In the genomic region with DNA sequence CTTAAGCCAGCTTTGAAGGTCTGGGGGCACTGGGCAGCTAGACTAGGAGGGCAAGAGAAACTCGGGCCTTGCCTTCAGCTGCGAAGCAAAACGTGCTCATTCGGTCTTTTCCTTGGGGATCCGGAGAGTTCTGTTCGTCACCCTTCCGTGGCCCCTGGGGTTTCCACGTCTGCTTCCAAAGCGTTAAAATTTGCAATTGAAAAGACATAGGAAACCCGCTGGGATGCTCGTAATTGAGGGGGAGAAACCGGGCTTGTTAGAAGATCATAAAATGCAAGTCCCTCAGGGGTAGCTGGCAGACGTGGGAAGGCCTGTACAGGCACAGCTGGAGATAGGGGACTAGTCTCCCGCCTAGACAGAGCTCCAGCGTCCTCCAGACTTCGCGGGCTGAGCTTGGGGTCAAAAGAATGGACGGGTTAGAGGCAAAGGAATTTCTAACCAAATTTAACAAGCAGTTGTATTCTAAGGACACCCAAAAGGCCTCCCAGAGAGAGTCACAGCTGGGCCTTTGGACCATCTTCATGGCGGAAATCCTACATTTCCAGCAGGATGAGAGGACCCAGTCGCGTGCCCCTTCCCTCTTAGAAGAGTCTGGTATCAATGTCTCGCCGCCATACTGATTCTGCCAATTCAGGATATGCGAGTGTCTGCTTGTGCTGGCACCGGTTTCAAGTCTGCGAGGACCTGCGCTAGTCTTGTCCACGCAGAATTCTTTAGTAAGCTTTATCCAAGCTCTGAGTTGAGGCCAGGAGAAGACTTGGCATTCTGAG, we compare ENCODE assay signal across 16 mouse cellular contexts. TPM values are rescaled to one million over a fixed set of nuclear protein-coding genes. Genes with fewer than 3 reads are reported as not detected.
A peak's percentile ranks its signal among the peaks of the same experiment; 100 is the strongest.
DNase-seq lines count a peak whose midpoint lies in the region; ATAC-seq and TF ChIP-seq lines count a peak whose summit lies in the region.
"Had no signal": no experiment of that assay in that cellular context is flagged by ENCODE, and none has a peak within 500 bp of the region (broad histone marks: within the 10 kb centered on the region; RNA-seq: fewer than 3 reads in every experiment).

No protein-coding gene starts in this region.

- H3K4me3 ChIP-seq in forebrain, embryonic 10.5 days = peak overlapping the region; percentile 19; the same call in 1 of the 2 replicates
- no peak overlapping the region for H3K4me3 ChIP-seq in forebrain, embryonic 16.5 days (replicated peaks; ENCODE audit: low read length)
- H3K4me3 ChIP-seq in stomach, embryonic 15.5 days (replicated peaks) = 0 out of 2 replicates have a peak overlapping the region, but pooled peaks have one; percentile 1
- no peak overlapping the region for H3K4me3 ChIP-seq in stomach, postnatal 0 days (ENCODE audit: low read depth, low read length)
- peak overlapping the region; percentile 3; the same call in 1 of the 2 replicates for H3K4me3 ChIP-seq in midbrain, embryonic 11.5 days (ENCODE audit: low read depth, low read length)
- no peak overlapping the region for H3K4me3 ChIP-seq in neural tube, embryonic 15.5 days (replicated peaks)
- H3K4me3 ChIP-seq in kidney, embryonic 14.5 days (ENCODE audit: low read length) = no peak overlapping the region
- H3K4me3 ChIP-seq: erythroblast, embryonic 14.5 days; hindbrain, embryonic 15.5 days had no signal

- H3K9me3 ChIP-seq in forebrain, embryonic 10.5 days = no peaks in the 10 kb centered on the region
- no peaks in the 10 kb centered on the region for H3K9me3 ChIP-seq in forebrain, embryonic 16.5 days (ENCODE audit: control insufficient read depth, low read length)
- no peaks in the 10 kb centered on the region for H3K9me3 ChIP-seq in stomach, embryonic 15.5 days
- H3K9me3 ChIP-seq in stomach, postnatal 0 days (ENCODE audit: control insufficient read depth, low read length) = no peaks in the 10 kb centered on the region
- no peaks in the 10 kb centered on the region for H3K9me3 ChIP-seq in midbrain, embryonic 11.5 days (ENCODE audit: control insufficient read depth, low read length)
- no peaks in the 10 kb centered on the region for H3K9me3 ChIP-seq in neural tube, embryonic 15.5 days (replicated peaks)
- no peaks in the 10 kb centered on the region for H3K9me3 ChIP-seq in kidney, embryonic 14.5 days (ENCODE audit: control insufficient read depth, low read length)
- H3K9me3 ChIP-seq: hindbrain, embryonic 15.5 days had no signal

- peak; percentile 47 for DNase-seq in forebrain, embryonic 10.5 days (ENCODE audit: extremely low spot score, low spot score)
- no peak for DNase-seq in stomach, postnatal 0 days (ENCODE audit: low spot score)
- peak; percentile 95 for DNase-seq in midbrain, embryonic 11.5 days (ENCODE audit: low spot score, missing footprints)
- no peak for DNase-seq in frontal cortex, postnatal 36 days (ENCODE audit: low spot score in 2 of 2)
- DNase-seq: adrenal gland, adult 2 months; cerebellum, postnatal 25 days; right cerebral cortex, postnatal 4 days; thymus, postnatal 4 days had no signal

- peak overlapping the region; percentile 67; the same call in 1 of the 2 replicates for H3K27ac ChIP-seq in forebrain, embryonic 10.5 days
- H3K27ac ChIP-seq in forebrain, embryonic 16.5 days (ENCODE audit: low read length) = no peak overlapping the region
- no peak overlapping the region for H3K27ac ChIP-seq in stomach, embryonic 15.5 days
- H3K27ac ChIP-seq in stomach, postnatal 0 days (replicated peaks) = no peak overlapping the region
- H3K27ac ChIP-seq in midbrain, embryonic 11.5 days (ENCODE audit: low read depth, low read length) = peak overlapping the region; percentile 63
- H3K27ac ChIP-seq in neural tube, embryonic 15.5 days (replicated peaks) = 0 out of 2 replicates have a peak overlapping the region, but pooled peaks have one; percentile 2
- H3K27ac ChIP-seq in kidney, embryonic 14.5 days (ENCODE audit: low read depth, low read length) = no peak overlapping the region
- H3K27ac ChIP-seq: hindbrain, embryonic 15.5 days; kidney, postnatal 0 days had no signal

- TF ChIP-seq CTCF in stomach, postnatal 0 days (IDR thresholded peaks at IDR 0.05; ENCODE audit: low read depth) = no peak

- H3K4me2 ChIP-seq in forebrain, embryonic 16.5 days (ENCODE audit: low read length) = no peak overlapping the region
- no peak overlapping the region for H3K4me2 ChIP-seq in stomach, embryonic 15.5 days
- H3K4me2 ChIP-seq in stomach, postnatal 0 days (replicated peaks; ENCODE audit: low read depth) = no peak overlapping the region
- peak overlapping the region; percentile 29 for H3K4me2 ChIP-seq in midbrain, embryonic 11.5 days
- H3K4me2 ChIP-seq in neural tube, embryonic 15.5 days = peak overlapping the region; percentile 9; the same call in 1 of the 2 replicates
- H3K4me2 ChIP-seq in kidney, embryonic 14.5 days (replicated peaks; ENCODE audit: low read depth, low read length) = no peak overlapping the region
- H3K4me2 ChIP-seq: heart, embryonic 11.5 days; hindbrain, embryonic 15.5 days had no signal

- no peak overlapping the region for H3K9ac ChIP-seq in forebrain, embryonic 16.5 days (replicated peaks; ENCODE audit: low read depth, low read length)
- no peak overlapping the region for H3K9ac ChIP-seq in stomach, embryonic 15.5 days
- no peak overlapping the region for H3K9ac ChIP-seq in stomach, postnatal 0 days (ENCODE audit: low read length)
- H3K9ac ChIP-seq in midbrain, embryonic 11.5 days (ENCODE audit: low read length) = peak overlapping the region; percentile 27; the same call in 1 of the 2 replicates
- H3K9ac ChIP-seq in neural tube, embryonic 15.5 days (replicated peaks) = no peak overlapping the region
- no peak overlapping the region for H3K9ac ChIP-seq in kidney, embryonic 14.5 days (ENCODE audit: low read depth, low read length)
- H3K9ac ChIP-seq: hindbrain, embryonic 15.5 days had no signal

- WGBS in forebrain, embryonic 10.5 days = under 1% methylated on average over 28 of the region's 28 CpGs
- WGBS in forebrain, embryonic 16.5 days = 2% methylated on average over 28 of the region's 28 CpGs
- 3% methylated on average over 28 of the region's 28 CpGs for WGBS in stomach, embryonic 15.5 days
- WGBS in stomach, postnatal 0 days = 7% methylated on average over 28 of the region's 28 CpGs
- under 1% methylated on average over 28 of the region's 28 CpGs for WGBS in midbrain, embryonic 11.5 days
- 2% methylated on average over 28 of the region's 28 CpGs for WGBS in neural tube, embryonic 15.5 days
- WGBS in kidney, embryonic 14.5 days = 2% methylated on average over 28 of the region's 28 CpGs

- peaks cover 73% of the 10 kb centered on the region for H3K4me1 ChIP-seq in forebrain, embryonic 10.5 days
- peaks cover 29% of the 10 kb centered on the region for H3K4me1 ChIP-seq in forebrain, embryonic 16.5 days (replicated peaks; ENCODE audit: control insufficient read depth, insufficient read depth, low read length)
- H3K4me1 ChIP-seq in stomach, embryonic 15.5 days = peaks cover 18% of the 10 kb centered on the region
- no peaks in the 10 kb centered on the region; the same call in 1 of the 2 replicates for H3K4me1 ChIP-seq in stomach, postnatal 0 days (replicated peaks; ENCODE audit: control insufficient read depth, insufficient read depth)
- peaks cover 40% of the 10 kb centered on the region for H3K4me1 ChIP-seq in midbrain, embryonic 11.5 days (ENCODE audit: control insufficient read depth, insufficient read depth, low read length)
- H3K4me1 ChIP-seq in neural tube, embryonic 15.5 days = peaks cover 29% of the 10 kb centered on the region
- peaks cover 9% of the 10 kb centered on the region for H3K4me1 ChIP-seq in kidney, embryonic 14.5 days (ENCODE audit: control insufficient read depth, insufficient read depth, low read length)

- TF ChIP-seq EP300 in stomach, postnatal 0 days (optimal IDR thresholded peaks at IDR 0.05) = no peak

- H3K36me3 ChIP-seq in forebrain, embryonic 10.5 days (replicated peaks) = no peaks in the 10 kb centered on the region
- no peaks in the 10 kb centered on the region for H3K36me3 ChIP-seq in forebrain, embryonic 16.5 days (ENCODE audit: control insufficient read depth, insufficient read depth)
- no peaks in the 10 kb centered on the region for H3K36me3 ChIP-seq in stomach, embryonic 15.5 days
- H3K36me3 ChIP-seq in stomach, postnatal 0 days (ENCODE audit: control insufficient read depth, insufficient read depth, low read length) = no peaks in the 10 kb centered on the region
- no peaks in the 10 kb centered on the region for H3K36me3 ChIP-seq in midbrain, embryonic 11.5 days (ENCODE audit: control insufficient read depth, insufficient read depth, low read length)
- no peaks in the 10 kb centered on the region for H3K36me3 ChIP-seq in neural tube, embryonic 15.5 days
- H3K36me3 ChIP-seq in kidney, embryonic 14.5 days (ENCODE audit: control insufficient read depth, insufficient read depth, low read length) = no peaks in the 10 kb centered on the region
- H3K36me3 ChIP-seq: hindbrain, embryonic 15.5 days had no signal

- H3K27me3 ChIP-seq in forebrain, embryonic 10.5 days (ENCODE audit: poor library complexity, severe bottlenecking) = peaks cover 100% of the 10 kb centered on the region
- peaks cover 89% of the 10 kb centered on the region for H3K27me3 ChIP-seq in forebrain, embryonic 16.5 days (replicated peaks; ENCODE audit: control insufficient read depth, insufficient read depth, low read length)
- H3K27me3 ChIP-seq in stomach, embryonic 15.5 days (replicated peaks) = peaks cover 93% of the 10 kb centered on the region
- peaks cover 56% of the 10 kb centered on the region for H3K27me3 ChIP-seq in stomach, postnatal 0 days (ENCODE audit: control insufficient read depth, insufficient read depth, low read length)
- H3K27me3 ChIP-seq in midbrain, embryonic 11.5 days (ENCODE audit: control insufficient read depth, insufficient read depth, low read length) = peaks cover 96% of the 10 kb centered on the region
- H3K27me3 ChIP-seq in neural tube, embryonic 15.5 days (replicated peaks) = peaks cover 92% of the 10 kb centered on the region
- H3K27me3 ChIP-seq in kidney, embryonic 14.5 days (ENCODE audit: control insufficient read depth, insufficient read depth, low read length) = peaks cover 95% of the 10 kb centered on the region

- no peak for ATAC-seq in forebrain, embryonic 16.5 days
- ATAC-seq in stomach, embryonic 15.5 days (ENCODE audit: insufficient read depth, low FRiP score, low read depth) = no peak
- ATAC-seq in stomach, postnatal 0 days (ENCODE audit: low FRiP score, low TSS enrichment) = no peak
- no peak for ATAC-seq in midbrain, embryonic 11.5 days (ENCODE audit: low FRiP score)
- ATAC-seq in neural tube, embryonic 15.5 days (ENCODE audit: low FRiP score) = no peak
- no peak for ATAC-seq in kidney, embryonic 14.5 days (ENCODE audit: low FRiP score, low TSS enrichment)

RNA-seq across cellular contexts. Expression of gene Nkx2-2, which starts 4.3 kb away (rescaled TPM):
- polyA plus RNA-seq in forebrain, embryonic 10.5 days (2016; fragmentation: Nextera tagmentation; extraction: Ambion mirVana) = 2.8 and 4.1 TPM in 2 replicates
- polyA plus RNA-seq in forebrain, embryonic 16.5 days (2015; fragmentation: Nextera tagmentation; extraction: Ambion mirVana) = 1.2 and 1.4 TPM in 2 replicates
- polyA plus RNA-seq in stomach, embryonic 15.5 days (2015; fragmentation: Nextera tagmentation; extraction: Ambion mirVana) = 3.5 and 6.0 TPM in 2 replicates
- polyA plus RNA-seq in stomach, postnatal 0 days (2015; fragmentation: Nextera tagmentation; extraction: Ambion mirVana) = 0.47 and 0.64 TPM in 2 replicates
- polyA plus RNA-seq in midbrain, embryonic 11.5 days (2014; fragmentation: Nextera tagmentation; extraction: Ambion mirVana) = 14.7 and 16.8 TPM in 2 replicates
- polyA plus RNA-seq in neural tube, embryonic 15.5 days (2015; fragmentation: Nextera tagmentation; extraction: Ambion mirVana) = 5.0 and 5.4 TPM in 2 replicates
- not detected in 2 replicates for polyA plus RNA-seq in kidney, embryonic 14.5 days (2014; fragmentation: Nextera tagmentation; extraction: Ambion mirVana)
- polyA plus RNA-seq: adrenal gland, adult 2 months; erythroblast, embryonic 14.5 days; kidney, postnatal 0 days had no signal

Comparison
In these comparisons a context has a peak if more than half of its experiments do, and no peak if none do; other contexts are left out.
1. H3K27ac ChIP-seq: peak in forebrain, embryonic 10.5 days (single experiment), midbrain, embryonic 11.5 days (single experiment) and neural tube, embryonic 15.5 days (single experiment); none in forebrain, embryonic 16.5 days (single experiment), stomach, embryonic 15.5 days (single experiment), stomach, postnatal 0 days (single experiment) and kidney, embryonic 14.5 days (single experiment).
2. H3K4me3 ChIP-seq: peak in forebrain, embryonic 10.5 days (single experiment), stomach, embryonic 15.5 days (single experiment) and midbrain, embryonic 11.5 days (single experiment); none in forebrain, embryonic 16.5 days (single experiment), stomach, postnatal 0 days (single experiment), neural tube, embryonic 15.5 days (single experiment) and kidney, embryonic 14.5 days (single experiment).
3. DNase-seq: peak in forebrain, embryonic 10.5 days (single experiment) and midbrain, embryonic 11.5 days (single experiment); none in stomach, postnatal 0 days (single experiment) and frontal cortex, postnatal 36 days (0 of 2).
4. H3K4me2 ChIP-seq: peak in midbrain, embryonic 11.5 days (single experiment) and neural tube, embryonic 15.5 days (single experiment); none in forebrain, embryonic 16.5 days (single experiment), stomach, embryonic 15.5 days (single experiment), stomach, postnatal 0 days (single experiment) and kidney, embryonic 14.5 days (single experiment).